Comparison of ENCODE assay signal across 18 mouse cellular contexts in the genomic region with DNA sequence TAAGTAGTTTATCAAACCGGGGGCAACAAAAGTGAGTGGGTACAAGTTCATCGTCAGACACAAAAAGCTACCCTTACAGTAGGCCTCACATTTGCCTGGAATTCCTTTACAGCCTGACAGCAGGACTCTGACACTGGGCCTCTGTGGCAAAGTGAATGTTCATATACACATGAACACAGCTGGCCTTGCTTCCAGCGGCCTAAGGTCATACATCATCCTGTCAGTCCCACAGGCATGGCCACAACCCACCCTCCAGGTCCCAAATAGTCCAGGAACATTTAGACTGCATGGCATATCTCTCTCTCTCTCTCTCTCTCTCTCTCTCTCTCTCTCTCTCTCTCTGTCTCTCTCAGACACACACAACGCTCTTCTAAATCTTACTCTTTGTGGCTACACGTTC.
A peak's percentile ranks its signal among the peaks of the same experiment; 100 is the strongest.
DNase-seq lines count a peak whose midpoint lies in the region; ATAC-seq and TF ChIP-seq lines count a peak whose summit lies in the region.
"Had no signal": no experiment of that assay in that cellular context is flagged by ENCODE, and none has a peak within 500 bp of the region (broad histone marks: within the 10 kb centered on the region; RNA-seq: fewer than 3 reads in every experiment).

No protein-coding gene starts in this region.

- ATAC-seq in hindbrain, postnatal 0 days, result no peak
- ATAC-seq in lung, embryonic 15.5 days (ENCODE audit: borderline replicate concordance, extremely low read depth, low FRiP score, low TSS enrichment), result peak; percentile 49; the same call in 1 of the 2 replicates
- peak; percentile 44; the same call in 1 of the 2 replicates for ATAC-seq in neural tube, embryonic 12.5 days (ENCODE audit: low FRiP score, low read depth)

- no peaks in the 10 kb centered on the region for H3K36me3 ChIP-seq in hindbrain, embryonic 10.5 days
- H3K36me3 ChIP-seq in hindbrain, postnatal 0 days (ENCODE audit: insufficient read depth, low read length), result no peaks in the 10 kb centered on the region
- H3K36me3 ChIP-seq in lung, embryonic 15.5 days, result no peaks in the 10 kb centered on the region
- no peaks in the 10 kb centered on the region for H3K36me3 ChIP-seq in neural tube, embryonic 12.5 days
- H3K36me3 ChIP-seq: hindbrain, embryonic 15.5 days; kidney, embryonic 15.5 days; liver, embryonic 15.5 days; midbrain, embryonic 12.5 days had no signal

- no peaks in the 10 kb centered on the region for H3K27me3 ChIP-seq in hindbrain, embryonic 10.5 days (ENCODE audit: insufficient read depth, poor library complexity, severe bottlenecking)
- H3K27me3 ChIP-seq in hindbrain, postnatal 0 days (ENCODE audit: insufficient read depth, low read length), result no peaks in the 10 kb centered on the region
- no peaks in the 10 kb centered on the region for H3K27me3 ChIP-seq in lung, embryonic 15.5 days
- no peaks in the 10 kb centered on the region for H3K27me3 ChIP-seq in neural tube, embryonic 12.5 days (replicated peaks)
- H3K27me3 ChIP-seq: hindbrain, embryonic 15.5 days; kidney, embryonic 15.5 days; liver, embryonic 15.5 days; midbrain, embryonic 12.5 days had no signal

- no peaks in the 10 kb centered on the region for H3K9me3 ChIP-seq in hindbrain, embryonic 10.5 days
- H3K9me3 ChIP-seq in hindbrain, postnatal 0 days (ENCODE audit: low read length), result no peaks in the 10 kb centered on the region
- no peaks in the 10 kb centered on the region for H3K9me3 ChIP-seq in lung, embryonic 15.5 days
- H3K9me3 ChIP-seq in neural tube, embryonic 12.5 days, result no peaks in the 10 kb centered on the region
- H3K9me3 ChIP-seq: hindbrain, embryonic 15.5 days; kidney, embryonic 15.5 days; liver, embryonic 15.5 days; midbrain, embryonic 12.5 days had no signal

- H3K4me2 ChIP-seq in hindbrain, postnatal 0 days (ENCODE audit: low read depth, low read length), result no peak overlapping the region
- no peak overlapping the region for H3K4me2 ChIP-seq in lung, embryonic 15.5 days
- no peak overlapping the region for H3K4me2 ChIP-seq in neural tube, embryonic 12.5 days (replicated peaks)
- H3K4me2 ChIP-seq: hindbrain, embryonic 15.5 days; kidney, embryonic 15.5 days; liver, embryonic 15.5 days; midbrain, embryonic 12.5 days had no signal

- no peak overlapping the region for H3K4me3 ChIP-seq in hindbrain, embryonic 10.5 days
- no peak overlapping the region for H3K4me3 ChIP-seq in hindbrain, postnatal 0 days (ENCODE audit: low read length)
- no peak overlapping the region for H3K4me3 ChIP-seq in lung, embryonic 15.5 days
- H3K4me3 ChIP-seq in neural tube, embryonic 12.5 days, result no peak overlapping the region
- H3K4me3 ChIP-seq: hindbrain, embryonic 15.5 days; kidney, embryonic 15.5 days; left cerebral cortex, adult 2 months; liver, embryonic 15.5 days; midbrain, embryonic 12.5 days had no signal

- peaks cover 12% of the 10 kb centered on the region; the same call in 1 of the 2 replicates for H3K4me1 ChIP-seq in hindbrain, embryonic 10.5 days (replicated peaks)
- no peaks in the 10 kb centered on the region for H3K4me1 ChIP-seq in hindbrain, postnatal 0 days (ENCODE audit: insufficient read depth, low read length)
- H3K4me1 ChIP-seq in lung, embryonic 15.5 days, result no peaks in the 10 kb centered on the region
- peaks cover 9% of the 10 kb centered on the region for H3K4me1 ChIP-seq in neural tube, embryonic 12.5 days
- H3K4me1 ChIP-seq: hindbrain, embryonic 15.5 days; liver, embryonic 15.5 days; midbrain, embryonic 12.5 days had no signal

- H3K9ac ChIP-seq in hindbrain, postnatal 0 days (replicated peaks; ENCODE audit: low read length), result no peak overlapping the region
- H3K9ac ChIP-seq in lung, embryonic 15.5 days, result no peak overlapping the region
- no peak overlapping the region for H3K9ac ChIP-seq in neural tube, embryonic 12.5 days
- H3K9ac ChIP-seq: hindbrain, embryonic 15.5 days; kidney, embryonic 15.5 days; liver, embryonic 15.5 days; midbrain, embryonic 12.5 days had no signal

- no peak overlapping the region for H3K27ac ChIP-seq in hindbrain, embryonic 10.5 days
- no peak overlapping the region for H3K27ac ChIP-seq in hindbrain, postnatal 0 days
- H3K27ac ChIP-seq in lung, embryonic 15.5 days, result no peak overlapping the region
- H3K27ac ChIP-seq in neural tube, embryonic 12.5 days, result no peak overlapping the region
- H3K27ac ChIP-seq: hindbrain, embryonic 15.5 days; kidney, embryonic 15.5 days; left cerebral cortex, adult 2 months; liver, embryonic 15.5 days; macrophage; midbrain, embryonic 12.5 days had no signal

- DNase-seq in hindbrain, embryonic 10.5 days (ENCODE audit: low spot score), result peak; percentile 22
- DNase-seq in hindbrain, postnatal 0 days (ENCODE audit: low spot score), result no peak
- DNase-seq in lung, postnatal 10 days, result no peak
- DNase-seq in embryo, embryonic 9.5 days (ENCODE audit: extremely low spot score), result peak; percentile 31
- no peak for DNase-seq in adrenal gland, adult 2 months
- DNase-seq: adrenal gland, postnatal 25 days; B cell, adult 2 months; cerebellum, adult 8-10 months; gastrocnemius, postnatal 36 days; thymus, postnatal 4 days had no signal

- WGBS in hindbrain, embryonic 10.5 days, result 66% methylated on average over 5 of the region's 5 CpGs
- WGBS in hindbrain, postnatal 0 days, result 50% methylated on average over 5 of the region's 5 CpGs
- WGBS in lung, embryonic 15.5 days, result 32% methylated on average over 5 of the region's 5 CpGs
- 55% methylated on average over 5 of the region's 5 CpGs for WGBS in neural tube, embryonic 12.5 days

- no peak for TF ChIP-seq CTCF in hindbrain, postnatal 0 days (IDR thresholded peaks at IDR 0.05; ENCODE audit: low read depth)

Comparison
In these comparisons a context has a peak if more than half of its experiments do, and no peak if none do; other contexts are left out.
1. DNase-seq: peak in hindbrain, embryonic 10.5 days (single experiment) and embryo, embryonic 9.5 days (single experiment); none in hindbrain, postnatal 0 days (single experiment), lung, postnatal 10 days (single experiment) and adrenal gland, adult 2 months (single experiment).